Mouse (Mus musculus): Measurements from ENCODE around the gene Agap3.

The Agap3 gene

GRCm38 (mm10) chr5:24474025-24474722 lies 22.2 kb downstream of the Agap3 start:
- in situ Hi-C loops (cut with MboI; ENCODE audit: low sequenced_read_pairs), result no loop called here

GRCm38 (mm10) chr5:24474723-24475261 lies 22.8 kb downstream of the Agap3 start:
- in situ Hi-C loops (cut with MboI; ENCODE audit: low sequenced_read_pairs), result no loop called here

- in situ Hi-C loops (cut with MboI; ENCODE audit: low sequenced_read_pairs), result no loop called here
Observed at GRCm38 (mm10) chr5:24475476-24476241, 23.7 kb downstream of the Agap3 start.

- in situ Hi-C loops (cut with MboI; ENCODE audit: low sequenced_read_pairs), result no loop called here
Observed at GRCm38 (mm10) chr5:24477909-24478308, 25.9 kb downstream of the Agap3 start.

DNA sequence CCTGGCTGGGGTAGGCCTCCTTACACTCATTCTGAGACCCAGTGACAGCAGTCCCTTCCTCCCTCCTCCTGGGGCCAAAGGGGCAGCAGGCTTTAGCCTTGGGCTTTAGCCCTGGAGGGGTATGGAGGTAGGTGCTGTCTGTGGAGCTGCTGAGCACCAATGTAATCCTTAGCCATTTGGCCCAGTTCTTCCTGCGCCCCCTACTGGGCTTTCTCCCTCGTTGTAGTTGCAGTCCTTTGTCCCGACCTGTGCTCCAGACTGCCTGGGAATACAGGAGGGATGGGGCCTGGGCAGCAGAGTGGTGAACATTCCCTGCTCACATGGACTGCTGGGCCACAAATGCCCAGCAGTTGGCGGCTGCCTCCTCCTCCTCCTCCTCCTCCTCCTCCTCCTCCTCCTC lies 29.7 kb downstream of the Agap3 start:
- in situ Hi-C loops (cut with MboI; ENCODE audit: low sequenced_read_pairs), result no loop called here

DNA sequence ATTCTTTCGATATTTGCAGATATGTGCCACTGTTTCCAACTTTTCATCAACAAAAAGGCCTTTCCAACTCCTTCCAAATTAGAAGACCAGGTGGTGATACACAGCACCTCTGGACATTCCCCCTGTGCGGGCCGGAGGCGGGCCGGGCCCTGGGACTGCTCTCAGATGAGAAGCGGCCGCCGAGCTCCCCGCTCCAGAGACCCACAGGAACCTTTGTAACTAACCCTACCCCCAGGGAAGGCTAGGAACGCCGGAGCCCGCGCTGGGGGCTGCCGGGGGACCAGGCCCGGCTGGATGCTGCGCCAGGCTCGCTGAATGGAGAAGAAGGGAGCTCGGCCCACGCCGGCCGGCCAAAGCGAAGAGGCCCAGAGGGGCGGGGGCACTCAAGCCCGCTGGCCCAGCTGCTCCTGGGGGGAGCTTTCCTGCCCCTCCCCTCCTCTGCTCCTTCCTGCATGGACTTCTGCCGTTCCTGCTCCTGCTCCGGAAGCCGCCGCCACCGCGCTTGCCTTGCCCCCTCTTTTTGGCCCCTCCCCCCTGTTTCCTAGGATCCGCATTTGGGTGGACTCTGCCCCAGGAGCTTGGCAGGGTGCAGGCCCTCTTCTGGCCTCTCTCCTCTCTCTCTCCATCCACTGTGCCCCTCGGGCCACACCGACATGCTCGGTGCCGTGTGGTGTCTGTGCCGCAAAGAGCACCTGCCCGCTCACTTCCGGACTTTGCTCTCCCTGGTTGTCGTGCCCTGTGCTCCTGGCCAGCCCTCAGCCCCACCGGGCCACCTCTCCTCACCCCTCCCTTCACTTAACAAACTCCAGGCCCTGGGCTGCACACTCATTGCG lies 30.5 kb downstream of the Agap3 start:
- in situ Hi-C loops (cut with MboI; ENCODE audit: low sequenced_read_pairs), result no loop called here

GRCm38 (mm10) chr5:24483326-24483725 lies 31.3 kb downstream of the Agap3 start:
- in situ Hi-C loops (cut with MboI; ENCODE audit: low sequenced_read_pairs), result no loop called here

DNA sequence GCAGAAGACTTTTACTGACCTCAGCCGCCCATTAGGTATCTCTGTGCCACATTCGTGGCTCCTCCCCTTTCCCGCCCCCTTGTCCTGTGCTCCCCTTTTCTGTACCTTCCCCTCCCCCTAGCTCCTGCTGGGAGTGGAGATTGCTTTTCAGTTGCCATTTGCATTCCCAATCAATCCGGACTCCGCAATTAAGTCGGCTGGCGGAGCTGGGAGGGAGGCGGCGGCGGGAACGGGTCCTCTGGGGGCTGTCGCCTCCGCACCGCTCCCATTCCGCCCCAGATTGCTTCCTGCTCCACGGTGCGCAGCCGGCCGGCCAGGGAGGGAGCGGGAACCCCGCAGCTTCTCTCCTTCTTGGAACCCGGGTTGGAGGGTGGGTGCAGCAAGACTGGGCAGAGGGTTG lies 33.0 kb downstream of the Agap3 start:
- in situ Hi-C loops (cut with MboI; ENCODE audit: low sequenced_read_pairs), result loop anchor here (5.0 kb wide), 1 partner anchor 37 kb away; no protein-coding TSS in a partner anchor

DNA sequence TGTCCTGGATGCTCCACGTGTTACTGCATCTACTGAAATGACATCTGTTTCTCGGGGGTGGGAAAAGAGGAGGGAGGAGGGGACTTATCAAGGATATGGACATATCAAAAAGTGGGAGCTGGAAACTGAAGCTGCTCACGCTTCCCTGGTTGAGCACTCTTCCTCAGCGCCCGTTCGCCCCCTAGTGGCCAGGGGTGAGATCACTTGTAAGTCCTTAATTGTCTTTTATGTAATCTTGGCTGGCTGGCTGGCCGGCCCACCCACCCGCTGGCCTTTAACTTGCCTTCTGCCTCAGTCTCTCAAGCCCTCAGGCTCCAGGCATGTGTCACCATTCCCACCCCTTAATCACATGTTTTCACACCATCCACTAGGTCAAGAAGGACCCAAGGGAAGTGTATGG lies 34.1 kb downstream of the Agap3 start:
- in situ Hi-C loops (cut with MboI; ENCODE audit: low sequenced_read_pairs), result loop anchor here (5.0 kb wide), 1 partner anchor 36 kb away; no protein-coding TSS in a partner anchor

DNA sequence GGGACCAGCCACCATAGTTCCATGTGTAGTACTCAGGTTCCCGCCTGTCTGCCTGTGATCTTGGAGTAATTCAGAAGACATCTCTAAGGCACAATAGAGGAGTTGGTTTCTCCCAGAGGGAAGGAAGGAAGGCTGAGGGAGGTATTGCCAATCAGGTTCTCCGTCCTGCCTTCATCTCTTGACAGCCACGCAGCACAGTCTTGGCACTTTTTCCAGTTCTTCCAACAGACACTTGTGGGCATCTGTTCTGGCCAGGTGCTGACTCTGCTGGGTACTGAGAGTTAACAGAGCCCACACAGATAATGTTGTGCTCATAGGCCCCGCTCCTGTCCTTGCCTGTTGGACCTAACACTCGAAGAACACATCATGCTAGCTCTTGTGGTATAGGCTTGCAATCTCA lies 34.8 kb downstream of the Agap3 start:
- in situ Hi-C loops (cut with MboI; ENCODE audit: low sequenced_read_pairs), result loop anchor here (5.0 kb wide), 1 partner anchor 36 kb away; no protein-coding TSS in a partner anchor

DNA sequence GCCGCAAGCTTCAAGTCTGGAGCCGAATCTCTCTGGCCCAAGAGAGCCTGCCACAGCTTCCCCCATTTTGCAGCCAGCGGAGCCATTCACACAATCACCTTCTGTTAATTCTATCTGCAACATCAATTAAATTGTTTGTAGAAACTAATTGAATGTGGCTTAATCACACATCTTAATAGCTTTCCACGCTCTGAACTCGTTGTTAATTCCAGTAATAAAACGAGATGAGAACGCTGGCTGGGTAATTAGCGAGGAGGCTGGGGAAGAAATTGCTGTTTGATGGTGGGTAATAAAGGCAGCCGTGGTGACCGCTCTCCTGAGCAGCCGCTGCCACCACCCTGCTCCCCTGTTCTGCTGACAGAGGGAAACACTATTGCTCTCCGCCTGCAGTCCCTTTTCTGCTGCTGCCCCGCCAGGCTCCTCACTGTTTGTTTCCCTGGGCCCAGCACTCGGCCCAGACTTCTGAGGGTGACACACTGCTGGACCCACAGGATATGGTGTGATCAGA lies 38.5 kb downstream of the Agap3 start:
- in situ Hi-C loops (cut with MboI; ENCODE audit: low sequenced_read_pairs), result no loop called here

DNA sequence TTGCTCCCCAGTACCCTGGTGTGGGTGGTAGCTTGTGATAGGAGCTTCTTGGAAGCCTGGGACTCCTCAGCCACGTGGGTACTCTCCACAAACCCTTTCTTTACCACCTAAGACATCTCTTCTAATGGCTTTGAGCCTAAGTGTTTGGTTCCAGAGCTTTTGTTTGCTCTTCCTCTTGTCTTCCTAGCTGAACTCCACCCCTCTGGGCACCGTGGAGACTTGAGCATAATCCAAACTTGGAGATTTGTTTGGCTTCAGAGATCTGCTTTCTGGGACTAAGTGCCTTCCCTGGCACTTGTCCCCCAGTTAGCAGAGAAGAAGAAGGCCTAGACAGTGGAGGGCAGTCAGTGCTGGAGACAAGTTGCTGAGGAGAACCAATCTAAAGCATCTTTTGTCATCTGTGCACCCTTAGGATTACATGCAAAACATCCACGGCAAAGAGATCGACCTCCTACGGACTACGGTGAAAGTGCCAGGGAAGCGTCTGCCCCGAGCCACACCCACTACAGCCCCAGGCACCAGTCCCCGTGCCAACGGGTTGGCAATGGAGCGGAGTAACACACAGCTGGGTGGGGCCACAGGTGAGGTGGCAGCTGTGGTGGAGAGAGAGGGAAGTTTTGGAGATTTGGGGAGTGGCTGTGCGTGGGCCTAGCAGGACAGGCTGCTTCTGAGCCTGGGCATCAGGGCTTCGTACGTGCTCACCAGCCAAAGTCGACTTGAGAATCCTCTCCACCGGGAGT lies 40.7 kb downstream of the Agap3 start:
- in situ Hi-C loops (cut with MboI; ENCODE audit: low sequenced_read_pairs), result no loop called here

DNA sequence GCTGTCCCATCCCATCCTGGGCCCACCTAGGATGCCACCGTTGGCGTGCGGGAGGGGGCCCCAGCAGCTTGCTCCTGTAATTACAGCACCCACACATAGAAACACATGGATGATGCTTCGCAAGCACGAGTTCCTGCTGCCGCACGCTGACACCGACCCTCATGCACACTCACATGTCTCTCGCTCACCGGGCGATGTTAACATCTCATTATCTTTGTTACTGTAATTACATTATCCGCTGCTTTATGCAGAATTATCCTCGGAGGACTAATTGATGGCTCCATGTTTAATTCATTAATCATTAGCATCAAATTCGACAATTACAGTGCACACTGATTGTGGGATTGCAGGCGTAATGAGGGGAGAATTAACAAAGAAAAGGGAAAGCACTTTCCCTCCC lies 43.0 kb downstream of the Agap3 start:
- in situ Hi-C loops (cut with MboI; ENCODE audit: low sequenced_read_pairs), result no loop called here

- in situ Hi-C loops (cut with MboI; ENCODE audit: low sequenced_read_pairs), result no loop called here
Observed at GRCm38 (mm10) chr5:24496756-24497155, 44.8 kb downstream of the Agap3 start.

GRCm38 (mm10) chr5:24497526-24497925 lies 45.5 kb downstream of the Agap3 start:
- in situ Hi-C loops (cut with MboI; ENCODE audit: low sequenced_read_pairs), result no loop called here

GRCm38 (mm10) chr5:24499113-24499512 lies 47.1 kb downstream of the Agap3 start:
- in situ Hi-C loops (cut with MboI; ENCODE audit: low sequenced_read_pairs), result no loop called here

- in situ Hi-C loops (cut with MboI; ENCODE audit: low sequenced_read_pairs), result no loop called here
Observed at GRCm38 (mm10) chr5:24500851-24501250, 48.9 kb downstream of the Agap3 start.

DNA sequence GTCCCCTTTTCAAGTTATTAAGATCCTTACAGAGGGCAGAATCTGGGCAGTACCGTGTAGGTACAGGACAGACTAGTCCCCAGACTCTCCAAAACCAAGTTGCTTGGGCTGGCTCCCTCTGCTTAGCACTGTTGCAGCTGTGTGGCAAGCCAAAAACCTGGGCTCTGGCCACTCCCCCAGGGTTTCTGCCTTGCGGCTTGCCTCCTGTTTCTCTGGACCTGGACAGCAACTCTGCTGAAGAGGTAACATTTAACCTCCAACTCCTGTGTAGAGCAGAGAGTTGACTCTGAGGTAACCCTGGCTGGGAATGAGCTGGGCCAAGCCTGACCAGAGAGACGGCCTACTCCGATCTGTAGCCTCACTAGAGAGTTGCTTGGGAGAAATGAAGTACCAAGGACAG lies 50.8 kb downstream of the Agap3 start:
- in situ Hi-C loops (cut with MboI; ENCODE audit: low sequenced_read_pairs), result no loop called here

DNA sequence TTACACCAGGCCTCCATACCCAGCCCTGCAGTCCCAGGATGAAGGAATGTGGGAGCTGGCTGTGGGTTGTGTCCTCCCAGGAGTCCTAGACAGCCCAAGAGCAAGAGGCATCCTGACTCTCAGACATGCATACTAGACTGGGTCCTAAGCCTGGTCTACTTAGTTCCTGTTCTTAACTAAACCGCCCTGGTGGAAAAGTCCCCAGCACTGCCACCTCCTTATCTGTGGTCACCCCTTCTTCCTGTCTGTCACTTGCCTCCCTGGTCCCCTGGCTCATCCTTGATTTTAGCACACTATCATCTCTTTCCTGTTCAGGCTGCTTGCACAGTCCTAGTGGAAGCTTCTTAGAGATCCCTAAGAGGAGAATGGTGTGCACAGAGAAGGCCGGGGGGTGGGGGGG lies 53.5 kb downstream of the Agap3 start:
- in situ Hi-C loops (cut with MboI; ENCODE audit: low sequenced_read_pairs), result no loop called here

GRCm38 (mm10) chr5:24508406-24508805 lies 56.4 kb downstream of the Agap3 start:
- in situ Hi-C loops (cut with MboI; ENCODE audit: low sequenced_read_pairs), result no loop called here
